Mouse (Mus musculus): ENCODE results near the gene Kcnb1.

Kcnb1 gene

DNA sequence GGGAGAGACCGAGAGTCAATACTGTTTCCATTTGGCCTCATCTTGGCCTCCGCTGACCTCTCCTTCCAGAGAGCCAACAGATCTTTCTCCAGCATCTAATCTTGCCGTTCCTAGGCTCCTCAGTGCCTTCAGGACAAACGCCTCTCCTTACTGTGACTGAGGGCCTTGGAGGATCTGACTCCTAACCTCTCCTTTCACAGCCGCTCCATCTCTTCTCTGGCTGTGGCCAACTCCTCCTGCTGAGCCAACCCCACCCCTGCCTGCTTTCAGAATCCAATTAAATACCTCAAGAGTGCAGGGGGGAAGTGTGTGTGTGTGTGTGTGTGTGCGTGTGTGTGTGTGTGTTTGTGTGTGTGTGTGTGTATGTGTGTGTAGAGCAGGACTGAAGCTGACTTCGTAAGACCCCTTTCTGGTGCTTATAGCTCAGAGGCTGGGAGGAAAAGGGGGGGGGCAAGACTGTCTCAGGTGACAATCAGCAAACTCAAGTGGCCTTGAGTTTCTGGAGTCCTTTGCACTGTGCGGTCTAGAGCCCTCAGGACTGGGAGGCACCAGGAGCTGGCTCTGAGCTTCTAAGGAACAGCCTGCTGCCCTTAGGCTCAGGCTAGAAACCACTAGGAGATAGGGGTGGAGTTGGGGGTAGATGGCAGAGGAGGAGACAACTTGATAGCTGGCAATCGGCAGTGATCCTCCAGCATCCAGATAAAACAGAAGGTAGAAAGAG is 59.7 kb downstream of the Kcnb1 start:
- DNase-seq (ENCODE audit: low read depth, low spot score) = no peak

DNA sequence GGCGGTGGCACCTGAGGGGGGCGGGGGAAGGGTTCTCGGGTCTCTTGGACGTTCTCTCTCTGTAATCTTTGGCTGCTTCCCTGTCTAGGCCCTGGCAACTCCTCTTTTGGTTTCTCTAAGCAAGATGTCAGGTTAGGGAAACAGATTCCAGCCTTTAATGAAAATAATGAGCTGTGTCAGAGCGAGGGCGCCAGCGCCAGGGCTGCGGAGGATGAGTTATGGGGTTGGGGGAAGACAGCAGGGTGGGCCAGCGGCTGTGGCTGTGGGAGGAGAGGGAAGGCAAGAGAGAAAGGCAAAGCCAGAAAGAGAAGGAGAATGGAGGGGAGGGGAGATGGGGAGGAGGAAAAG is 60.4 kb downstream of the Kcnb1 start:
- no peak for DNase-seq (ENCODE audit: low read depth, low spot score)

DNA sequence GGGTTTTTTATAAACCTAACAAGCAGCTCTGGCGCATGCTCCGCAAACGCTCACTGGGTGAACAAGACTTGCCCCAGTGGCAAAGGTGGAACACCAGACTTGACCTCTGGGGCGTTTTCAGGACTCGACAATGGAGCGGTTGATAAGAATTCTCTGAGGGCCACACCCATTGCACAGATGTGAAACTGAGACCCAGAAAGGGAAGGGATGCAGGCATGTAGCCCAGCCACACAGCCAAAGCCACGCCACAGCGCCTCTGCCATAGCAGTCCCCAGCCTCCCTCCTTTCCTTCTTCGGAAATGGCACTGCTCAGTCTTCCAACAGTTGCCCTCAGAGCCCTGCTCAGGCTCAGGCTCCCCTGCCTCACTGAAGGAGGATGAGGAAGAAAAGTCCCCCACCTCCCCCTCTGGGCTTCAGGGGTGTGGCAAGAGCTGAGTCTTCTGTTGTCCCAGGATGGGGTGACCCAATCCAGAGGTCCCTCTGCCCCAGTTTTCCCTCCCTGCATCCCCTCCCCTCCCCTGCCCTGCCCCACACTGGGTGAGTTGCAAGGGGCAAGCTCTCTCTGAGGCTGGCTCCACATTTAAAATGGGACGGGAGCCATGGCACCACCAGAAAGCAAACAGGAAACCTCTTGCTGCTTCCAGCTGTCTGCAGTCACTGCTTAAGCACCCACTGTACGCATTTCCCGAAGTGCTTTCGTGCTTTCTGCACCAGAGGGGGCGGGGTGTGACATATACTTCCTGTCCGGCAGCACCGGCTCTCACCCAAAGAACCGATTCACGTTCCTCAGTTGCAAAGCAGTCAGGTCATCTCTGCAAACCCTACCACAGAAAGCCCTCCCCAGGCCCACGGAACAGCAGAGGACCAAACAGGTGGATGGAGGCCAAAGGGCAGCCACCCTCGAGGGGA is 61.0 kb downstream of the Kcnb1 start:
- DNase-seq (ENCODE audit: low read depth, low spot score) = no peak

DNA sequence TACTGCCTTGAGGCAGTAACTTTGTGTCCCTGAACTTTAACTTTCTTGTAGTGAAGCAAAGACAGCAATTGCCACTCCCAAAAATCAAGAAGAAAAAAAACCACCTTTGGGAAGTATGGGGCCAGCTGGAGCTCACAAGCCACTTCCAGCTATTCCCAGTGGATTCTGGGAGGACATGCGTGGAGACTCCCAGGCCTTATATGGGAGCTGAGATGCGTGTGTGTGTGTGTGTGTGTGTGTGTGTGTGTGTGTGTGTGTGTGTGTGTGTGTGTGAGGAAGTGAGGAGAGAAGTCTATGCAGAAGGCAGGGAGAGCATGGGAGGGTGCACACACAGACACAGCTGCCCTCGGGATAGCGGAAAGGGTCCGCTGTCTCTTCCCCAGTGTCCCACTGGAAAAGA is 62.6 kb downstream of the Kcnb1 start:
- no peak for DNase-seq (ENCODE audit: low read depth, low spot score)

DNA sequence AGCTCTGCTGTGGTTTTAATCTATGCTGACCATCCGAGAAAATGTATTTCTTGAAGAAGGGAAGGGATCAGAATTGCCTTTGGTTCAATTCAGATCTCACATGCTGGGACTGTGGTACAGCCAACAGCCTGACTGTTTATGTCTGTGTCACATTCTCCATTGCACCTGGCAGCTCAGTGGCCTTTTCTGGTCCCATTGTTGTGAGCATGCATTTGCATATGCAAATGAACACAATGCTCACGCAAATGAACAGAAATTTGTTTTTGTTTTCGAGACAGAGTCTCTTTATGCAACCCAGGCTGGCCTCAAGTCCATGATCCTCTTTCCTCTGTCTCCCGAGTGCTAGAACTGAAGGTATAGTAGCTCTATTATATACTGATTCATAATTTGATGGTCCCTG is 64.2 kb downstream of the Kcnb1 start:
- DNase-seq (ENCODE audit: low read depth, low spot score) = no peak

DNA sequence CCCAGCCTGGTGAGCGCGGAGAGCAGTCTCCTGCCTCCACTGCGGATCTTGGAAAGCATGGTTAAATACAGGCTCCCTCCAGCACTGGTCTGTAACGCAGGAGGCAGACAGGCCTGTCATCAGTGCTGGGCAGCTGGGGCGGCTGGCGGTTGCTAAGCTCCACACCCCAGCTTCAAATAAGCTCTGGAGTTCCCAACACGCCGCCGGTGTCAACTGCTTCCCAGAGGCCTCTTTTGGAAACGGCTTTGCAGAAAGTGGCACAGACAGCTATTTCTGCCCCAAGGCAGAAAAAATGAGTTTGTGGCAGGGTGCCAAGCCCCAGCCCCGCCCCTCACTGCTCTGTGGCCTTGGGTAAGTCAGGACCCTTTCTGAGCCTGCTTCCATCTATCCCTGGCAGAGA is 66.0 kb downstream of the Kcnb1 start:
- no peak for DNase-seq (ENCODE audit: low read depth, low spot score)

DNA sequence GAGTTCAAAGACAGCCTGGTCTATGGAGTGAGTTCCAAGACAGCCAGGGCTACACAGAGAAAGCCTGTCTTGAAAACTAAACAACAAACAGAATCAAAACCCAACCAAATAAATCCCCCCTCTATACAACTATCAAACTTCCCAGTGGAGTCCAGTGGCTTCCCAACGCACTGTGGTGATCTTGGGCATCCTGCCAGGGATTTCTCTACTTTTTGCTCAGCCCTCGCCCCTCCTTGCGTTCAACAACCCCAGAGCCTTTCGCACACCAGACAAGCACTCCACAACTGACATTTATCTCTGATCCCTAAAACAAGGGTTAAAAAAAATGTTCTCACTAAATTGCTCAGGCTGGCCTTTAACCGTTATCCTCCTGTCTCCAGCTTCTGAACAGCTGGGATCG is 67.2 kb downstream of the Kcnb1 start:
- no peak for DNase-seq (ENCODE audit: low read depth, low spot score)

DNA sequence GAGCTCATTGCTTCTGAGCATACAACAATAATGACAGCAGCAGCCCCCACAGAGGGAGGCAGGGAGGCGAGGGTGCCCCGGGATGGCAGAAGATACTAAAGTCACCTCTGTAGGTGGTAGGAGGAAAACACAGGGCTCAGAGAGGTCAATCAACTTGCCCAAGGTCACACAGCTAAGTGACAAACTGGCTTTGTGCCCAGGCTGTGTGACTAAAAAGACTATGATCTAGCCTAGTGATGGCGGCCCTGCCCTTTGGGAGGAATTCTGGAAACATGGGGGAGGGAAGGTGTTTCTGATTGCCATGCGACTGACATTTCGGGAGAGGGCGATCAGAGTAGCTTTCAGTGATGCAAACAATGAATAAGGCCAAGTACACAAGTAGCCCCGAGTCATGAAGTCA is 68.0 kb downstream of the Kcnb1 start:
- no peak for DNase-seq (ENCODE audit: low read depth, low spot score)

DNA sequence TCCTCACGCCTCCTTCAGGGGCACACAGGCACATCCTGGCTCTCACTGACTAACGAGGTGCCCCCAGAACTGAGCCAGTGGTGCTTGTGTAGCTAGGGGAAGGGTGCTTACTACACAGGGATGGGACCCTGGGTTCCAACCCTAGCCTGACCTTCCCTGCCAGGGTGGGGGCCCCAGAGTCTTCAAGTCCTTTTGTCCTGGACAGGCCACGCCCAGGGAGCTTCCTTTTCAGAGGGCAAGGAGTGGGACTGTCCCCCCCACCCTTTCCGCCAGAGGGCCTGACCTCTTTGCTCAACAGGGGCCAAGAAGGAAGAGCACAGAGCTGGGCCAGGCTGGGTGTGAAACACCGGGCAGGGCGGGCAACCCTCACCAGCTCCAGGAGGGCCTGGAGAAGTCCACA is 68.7 kb downstream of the Kcnb1 start:
- no peak for DNase-seq (ENCODE audit: low read depth, low spot score)

DNA sequence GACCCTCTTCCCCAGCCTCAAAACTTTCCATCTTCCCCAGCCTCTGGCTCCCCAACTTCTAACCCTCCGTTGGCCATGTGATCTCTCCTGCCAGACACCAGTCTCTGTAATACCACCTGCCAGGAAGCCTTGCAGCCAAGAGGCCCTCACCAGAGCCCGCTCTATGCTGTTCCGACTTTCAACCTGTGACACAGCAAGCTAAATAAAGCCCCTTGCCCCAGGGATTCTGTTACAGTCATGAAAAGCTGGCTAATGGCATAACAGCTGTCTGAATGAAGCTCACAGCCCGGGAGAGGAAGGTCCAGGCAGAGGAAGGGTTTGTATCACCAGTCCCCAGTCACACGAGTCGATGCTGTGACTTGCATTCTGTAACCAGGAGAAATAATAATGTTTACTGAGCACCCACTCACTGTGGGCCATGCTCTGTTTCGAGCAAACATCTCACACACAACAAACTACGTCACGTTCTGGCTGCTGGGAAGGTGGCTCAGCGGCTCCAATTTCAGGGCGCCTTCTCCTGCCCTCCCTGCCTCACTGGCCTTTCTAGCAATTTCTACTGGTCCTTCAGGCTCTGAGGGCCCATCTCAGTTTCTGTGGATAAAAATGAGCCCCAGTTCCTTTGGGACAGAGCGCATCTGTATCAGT is 69.6 kb downstream of the Kcnb1 start:
- DNase-seq (ENCODE audit: low read depth, low spot score) = no peak

DNA sequence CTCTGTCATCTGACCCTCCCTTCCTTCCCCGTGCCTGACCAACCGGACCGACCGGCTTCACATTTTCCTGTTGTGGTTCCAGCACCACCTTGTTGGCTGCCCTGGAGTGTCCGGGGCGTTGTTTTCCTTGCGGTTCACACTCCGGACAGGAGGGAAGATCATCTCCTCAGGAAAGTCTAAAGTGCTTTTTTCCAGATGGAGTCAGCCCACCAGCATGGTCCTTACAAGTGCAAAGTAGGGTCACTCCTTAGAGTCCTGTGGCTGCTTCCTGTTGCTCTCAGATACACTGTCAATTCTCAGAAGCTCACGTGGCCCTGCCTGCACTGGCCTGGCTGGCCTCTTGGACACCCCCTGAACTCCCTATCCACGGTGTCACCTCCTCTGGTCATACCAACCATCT is 71.9 kb downstream of the Kcnb1 start:
- DNase-seq (ENCODE audit: low read depth, low spot score) = no peak

DNA sequence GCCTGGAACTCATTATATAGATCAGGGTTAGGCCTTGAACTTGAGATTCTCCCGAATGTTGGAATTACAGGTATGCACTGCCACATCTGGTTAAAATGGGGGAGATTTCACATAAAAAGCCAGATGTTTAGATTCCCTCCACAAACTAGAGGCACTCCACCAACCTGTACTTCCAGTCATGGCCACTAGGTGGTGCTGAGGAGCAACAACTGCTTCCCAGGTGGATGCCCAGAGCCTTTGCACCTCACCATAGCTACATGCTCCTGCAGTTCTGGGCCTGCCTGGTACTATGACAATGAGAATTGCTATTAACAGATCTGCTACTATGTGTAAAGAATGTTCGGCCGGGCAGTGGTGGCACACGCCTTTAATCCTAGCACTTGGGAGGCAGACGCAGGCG is 77.2 kb downstream of the Kcnb1 start:
- no peak for DNase-seq (ENCODE audit: low read depth, low spot score)

DNA sequence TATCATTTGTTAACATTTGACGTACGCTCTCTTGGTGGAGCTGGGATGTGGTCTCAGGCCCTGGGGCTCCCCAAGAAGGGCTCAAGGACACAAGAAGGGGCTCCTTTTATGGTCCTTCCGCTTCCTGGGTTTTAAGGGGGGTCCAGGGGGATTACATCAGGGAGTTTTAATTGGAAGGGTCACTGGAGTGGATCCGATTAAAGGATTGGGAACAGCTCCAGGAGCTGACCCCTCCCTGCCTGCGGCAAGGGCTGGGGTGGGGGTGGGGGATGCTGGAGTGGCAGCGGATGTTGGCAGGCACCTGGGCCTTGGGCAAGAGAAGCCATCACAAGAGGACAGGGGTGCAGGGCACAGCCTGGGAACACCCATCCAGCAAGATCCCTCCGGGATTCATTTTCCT is 77.7 kb downstream of the Kcnb1 start:
- DNase-seq (ENCODE audit: low read depth, low spot score) = no peak

DNA sequence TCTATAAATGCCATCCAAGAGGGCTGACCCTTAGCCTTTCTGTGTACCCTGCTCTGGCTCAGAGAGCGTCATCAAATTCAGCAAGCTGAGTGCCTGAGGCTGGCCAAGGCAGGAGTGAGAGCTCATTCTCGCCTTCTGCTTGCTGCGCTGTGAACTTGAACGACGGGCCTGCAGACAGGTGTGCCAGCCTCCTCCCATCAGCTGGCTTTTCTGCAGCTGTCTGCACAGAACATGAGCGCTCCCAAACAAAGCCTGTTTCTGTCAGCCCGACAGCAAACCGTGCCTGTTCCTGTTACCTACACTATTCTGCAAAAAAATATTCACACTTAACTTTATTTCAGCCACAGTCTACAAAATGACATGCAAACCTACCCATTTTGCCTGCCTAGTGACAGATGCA is 80.4 kb downstream of the Kcnb1 start:
- no peak for DNase-seq (ENCODE audit: low read depth, low spot score)

DNA sequence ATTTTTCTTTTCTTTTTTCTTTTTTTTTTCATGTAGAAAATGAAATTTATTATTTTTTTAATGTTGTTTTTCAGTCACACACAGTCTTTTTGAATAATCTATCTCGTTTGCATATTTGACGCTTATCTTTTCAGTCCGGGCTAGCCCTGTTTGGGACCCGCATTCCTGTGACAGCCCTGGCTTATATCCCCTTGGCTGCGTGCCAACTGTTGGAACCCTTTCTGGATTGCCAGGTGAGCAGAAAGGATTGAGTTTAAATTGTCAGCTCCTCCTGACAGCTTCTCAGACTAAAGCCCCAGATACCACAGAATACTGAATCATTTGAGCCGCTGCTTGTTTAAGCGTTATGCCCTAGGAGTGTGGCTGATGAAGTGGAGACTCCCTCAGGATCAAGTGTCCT is 86.4 kb downstream of the Kcnb1 start:
- no peak for DNase-seq (ENCODE audit: low read depth, low spot score)

DNA sequence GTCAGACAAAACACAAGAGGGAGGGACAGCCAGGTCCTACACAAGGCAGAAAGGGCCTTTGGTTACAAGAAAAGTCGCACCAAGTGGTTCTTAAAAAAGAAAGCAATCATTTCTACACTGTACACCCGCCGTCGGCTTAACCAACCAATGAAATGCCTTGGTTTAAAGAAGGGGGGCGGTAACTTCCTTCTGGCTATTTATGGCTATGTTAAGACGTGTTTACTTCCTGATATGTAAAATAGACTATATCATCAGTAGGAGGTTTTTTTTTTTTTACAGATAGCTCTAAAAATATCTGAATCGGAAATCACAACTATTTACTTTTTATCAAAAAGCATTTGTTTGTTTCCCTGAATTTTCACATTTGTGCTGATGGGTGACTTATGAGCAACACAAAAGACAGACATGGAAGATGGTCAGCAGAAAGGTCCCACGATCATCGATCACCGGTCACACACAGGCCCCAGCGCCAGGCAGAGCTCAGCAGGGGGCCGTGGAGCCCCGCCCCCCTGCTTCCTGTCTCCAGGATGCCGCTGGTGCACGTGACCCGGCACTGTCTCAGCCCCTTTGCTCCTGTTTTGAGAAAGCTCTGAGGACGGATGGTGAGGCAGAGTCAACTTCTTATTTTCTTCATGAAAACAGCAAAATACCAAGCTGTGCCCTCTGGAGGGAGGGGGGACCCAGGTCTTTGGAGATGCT is 88.1 kb downstream of the Kcnb1 start:
- DNase-seq (ENCODE audit: low read depth, low spot score) = no peak

DNA sequence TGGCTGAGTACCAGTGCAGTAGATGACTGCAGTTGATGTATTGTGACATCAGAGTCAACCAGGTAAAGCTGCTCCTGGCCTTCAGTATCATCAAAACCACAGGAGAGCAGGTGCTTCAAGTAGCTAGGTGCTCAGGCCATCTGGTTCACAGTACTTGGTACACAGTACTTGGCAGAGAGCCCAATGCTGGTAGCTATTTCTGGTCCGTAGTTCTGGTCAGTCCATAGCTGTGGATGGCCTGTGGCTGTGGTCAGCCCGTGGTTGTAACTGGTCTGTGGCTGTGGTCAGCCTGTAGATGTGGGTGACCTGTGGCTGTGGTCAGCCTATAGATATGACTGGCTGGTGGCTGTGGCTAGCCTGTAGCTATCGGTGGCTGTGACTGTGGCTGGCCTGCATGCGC is 95.3 kb downstream of the Kcnb1 start:
- no peak for DNase-seq (ENCODE audit: low read depth, low spot score)

DNA sequence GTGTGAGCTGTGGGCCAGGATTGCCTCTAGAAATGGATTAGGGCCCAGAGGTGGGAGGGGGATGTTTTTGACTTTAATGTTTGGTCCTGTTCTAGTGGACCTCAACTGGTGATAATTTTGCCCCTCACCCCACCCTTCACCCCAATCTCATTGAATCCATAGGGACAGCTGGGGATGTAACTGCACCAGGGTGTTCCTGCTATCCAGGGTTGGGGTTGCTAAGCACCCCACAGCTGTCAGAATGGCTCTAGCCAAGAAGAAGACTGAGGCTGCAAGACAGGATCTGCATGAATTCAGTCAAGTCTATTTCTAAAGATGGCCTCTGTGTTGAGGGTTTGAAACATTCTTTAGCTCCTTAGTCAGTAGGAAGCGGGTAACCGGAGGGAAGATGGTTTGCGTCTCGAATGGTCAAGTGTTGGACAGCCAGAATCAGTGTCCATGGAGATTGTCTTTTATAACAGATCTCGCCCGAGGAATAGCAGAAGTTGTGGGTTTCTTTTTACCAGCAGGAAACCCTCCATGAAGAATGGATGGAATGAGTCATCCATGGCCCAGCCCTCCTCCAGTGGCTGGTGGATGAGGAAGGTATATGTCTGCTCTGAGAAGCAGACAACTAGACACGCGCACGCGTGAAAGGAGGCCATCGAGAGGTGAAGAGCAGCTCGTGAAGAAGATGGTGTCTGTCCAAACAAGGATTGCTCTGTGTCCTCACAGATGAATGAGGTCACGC is 96.6 kb downstream of the Kcnb1 start:
- no peak for DNase-seq (ENCODE audit: low read depth, low spot score)

DNA sequence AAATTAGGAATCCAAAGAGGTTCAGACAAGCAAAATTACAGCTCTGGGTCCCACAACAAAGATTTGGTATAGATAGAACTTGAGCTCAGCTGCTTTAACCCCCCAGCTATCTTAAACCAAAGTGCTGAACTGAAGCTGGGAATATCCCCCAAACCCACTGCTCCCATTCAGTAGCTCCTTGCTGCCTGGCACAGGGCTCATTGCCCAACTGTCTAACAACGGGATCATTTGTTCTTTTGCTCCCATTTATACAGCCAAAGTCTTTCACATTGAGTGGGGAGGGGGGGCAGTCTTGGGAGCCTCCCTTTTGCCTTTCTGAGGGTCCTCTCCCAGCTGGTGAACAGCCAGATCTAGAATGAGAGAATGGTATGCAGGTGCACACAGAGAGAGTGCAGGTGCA is 99.7 kb downstream of the Kcnb1 start:
- DNase-seq (ENCODE audit: low read depth, low spot score) = no peak

DNA sequence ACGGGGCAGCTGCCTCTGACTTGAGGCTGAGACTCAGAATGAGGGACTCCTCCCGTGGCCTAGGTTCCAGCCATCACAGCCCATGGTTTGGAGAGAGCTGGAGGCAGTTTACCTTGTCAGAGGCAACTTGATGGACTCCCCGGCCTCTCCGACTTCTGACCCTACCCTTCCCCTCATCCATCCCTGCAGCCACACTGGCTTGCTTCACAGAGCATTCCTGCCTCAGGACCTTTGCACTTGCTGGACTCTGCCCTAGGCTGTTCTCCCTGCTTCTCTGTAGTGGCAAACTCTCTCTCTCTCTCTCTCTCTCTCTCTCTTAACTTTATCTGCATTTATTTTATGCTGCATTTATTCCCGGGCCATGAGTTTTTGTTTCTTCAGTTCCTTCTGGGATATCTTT is 103.1 kb downstream of the Kcnb1 start:
- no peak for DNase-seq (ENCODE audit: low read depth, low spot score)

DNA sequence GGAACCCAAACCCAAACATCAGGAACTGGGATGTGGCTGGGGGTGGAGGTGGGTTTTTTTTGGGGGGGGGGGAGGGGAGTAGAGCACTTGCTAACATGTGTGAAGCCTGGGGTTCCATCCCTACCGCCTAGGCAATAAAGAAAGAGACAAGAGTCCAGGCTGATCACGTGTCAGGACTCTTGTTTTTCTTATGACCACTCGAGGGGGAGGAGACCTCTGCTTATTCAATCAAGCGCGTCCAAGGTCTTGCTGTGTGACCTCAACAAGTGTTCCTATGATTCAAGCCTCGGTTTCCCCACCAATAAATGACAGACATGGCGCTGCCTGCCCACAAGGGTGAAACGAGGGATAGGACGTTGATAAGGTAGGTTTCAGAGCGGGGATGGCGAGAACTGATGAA is 103.9 kb downstream of the Kcnb1 start:
- DNase-seq (ENCODE audit: low read depth, low spot score) = no peak

DNA sequence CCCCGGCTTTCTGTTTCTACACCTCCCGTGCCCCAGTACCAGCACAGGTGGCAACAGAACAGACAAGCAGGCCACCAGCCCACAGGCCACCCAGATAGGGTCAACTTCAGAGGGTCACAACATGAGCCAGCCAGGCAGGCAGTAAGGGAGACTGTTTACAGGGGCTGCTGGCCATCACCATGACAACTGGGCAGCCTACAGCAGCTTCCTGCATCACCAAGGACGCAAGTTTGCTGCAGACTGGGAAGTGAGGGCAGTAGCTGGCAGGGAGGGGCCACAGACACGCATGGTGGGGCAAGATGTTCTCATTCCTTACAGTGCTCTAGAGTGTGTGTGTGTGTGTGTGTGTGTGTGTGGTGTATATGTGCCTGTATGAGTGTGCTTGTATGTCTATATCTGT is 108.3 kb downstream of the Kcnb1 start:
- DNase-seq (ENCODE audit: low read depth, low spot score) = no peak

Data from brain, embryonic 18.5 days (tissue).